Mouse (Mus musculus): Measurements from ENCODE around the gene Rtl1. TPM values are rescaled to one million over a fixed set of nuclear protein-coding genes. Genes with fewer than 3 reads are reported as not detected.
A peak's percentile ranks its signal among the peaks of the same experiment; 100 is the strongest.

Rtl1 gene
- total RNA-seq, 2 experiments from 2014 or later = 3.9 to 9.7 TPM

- no peak for DNase-seq
These were observed 27.9 kb downstream of the Rtl1 start for GRCm38 (mm10) chr12:109572259-109572658.

- DNase-seq = no peak
These were observed 39.9 kb downstream of the Rtl1 start for GRCm38 (mm10) chr12:109560111-109560695.

- no peak for DNase-seq
These were observed 41.1 kb downstream of the Rtl1 start for GRCm38 (mm10) chr12:109558891-109559487.

- no peak for DNase-seq
These were observed 41.8 kb downstream of the Rtl1 start for GRCm38 (mm10) chr12:109558226-109558824.

- DNase-seq = no peak
These were observed 44.2 kb downstream of the Rtl1 start for GRCm38 (mm10) chr12:109555837-109556409.

- no peak for DNase-seq
These were observed 46.6 kb downstream of the Rtl1 start for GRCm38 (mm10) chr12:109553568-109553967.

GRCm38 (mm10) chr12:109552754-109553525 lies 47.2 kb downstream of the Rtl1 start:
- no peak for DNase-seq

GRCm38 (mm10) chr12:109551771-109552170 lies 48.4 kb downstream of the Rtl1 start:
- DNase-seq = no peak

- no peak for DNase-seq
These were observed 53.0 kb downstream of the Rtl1 start for GRCm38 (mm10) chr12:109547085-109547484.

- DNase-seq = peak in 1 of 2 experiments; percentile 39
These were observed 54.0 kb downstream of the Rtl1 start for GRCm38 (mm10) chr12:109545875-109546732.

GRCm38 (mm10) chr12:109543281-109543923 lies 56.7 kb downstream of the Rtl1 start:
- no peak for DNase-seq

GRCm38 (mm10) chr12:109542635-109543249 lies 57.4 kb downstream of the Rtl1 start:
- peak; percentile 80 to 85 for DNase-seq

- DNase-seq = peak; percentile 30 to 48
These were observed 58.1 kb downstream of the Rtl1 start for GRCm38 (mm10) chr12:109542011-109542410.

GRCm38 (mm10) chr12:109541540-109541899 lies 58.6 kb downstream of the Rtl1 start:
- DNase-seq = no peak

GRCm38 (mm10) chr12:109540739-109541539 lies 59.2 kb downstream of the Rtl1 start:
- DNase-seq = peak; percentile 52 to 72

- DNase-seq = peak in 1 of 2 experiments; percentile 57
These were observed 60.2 kb downstream of the Rtl1 start for GRCm38 (mm10) chr12:109539950-109540349.

Data from adrenal gland, postnatal 36 days (tissue).